Mouse (Mus musculus) lung, embryonic 14.5 days (tissue): ENCODE results near the gene Slc9a6. TPM values are rescaled to one million over a fixed set of nuclear protein-coding genes. Genes with fewer than 3 reads are reported as not detected.

Experiments
- ATAC-seq: fragments of 200-750 bp; cut with Nextera tagmentation; 2 replicates; pipeline ENCODE4 v1.8.0; 2017; ENCODE audit warnings: mild to moderate bottlenecking, moderate TSS enrichment, moderate library complexity; ENCODE audit not compliant: insufficient read depth
- DNase-seq: peaks from one replicate; pipeline ENCODE4 v3.0.0-alpha.2; 2015
- H3K27ac ChIP-seq: fragments of 300-500 bp; sonication (generic); 2 replicates; pipeline ENCODE4 v1.5.1; 2014; ENCODE audit warnings: low read depth, mild to moderate bottlenecking, moderate library complexity
- H3K27me3 ChIP-seq: fragments of 300-500 bp; sonication (generic); 2 replicates; pipeline ENCODE4 v1.6.1; 2014; ENCODE audit warnings: low read length, control low read depth; ENCODE audit not compliant: insufficient read depth
- H3K36me3 ChIP-seq: fragments of 300-500 bp; sonication (generic); 2 replicates; pipeline ENCODE4 v1.6.1; 2014; ENCODE audit warnings: control low read depth; ENCODE audit not compliant: insufficient read depth
- H3K4me1 ChIP-seq: fragments of 300-500 bp; sonication (generic); 2 replicates; pipeline ENCODE4 v1.6.1; 2014; ENCODE audit warnings: antibody characterized with exemption, control low read depth; ENCODE audit not compliant: insufficient read depth
- H3K4me2 ChIP-seq: fragments of 300-500 bp; sonication (generic); 2 replicates; pipeline ENCODE4 v1.6.1; 2014; ENCODE audit warnings: mild to moderate bottlenecking
- H3K4me3 ChIP-seq: fragments of 300-500 bp; sonication (generic); 2 replicates; pipeline ENCODE4 v1.5.1; 2014; ENCODE audit warnings: low read depth, low read length
- H3K9ac ChIP-seq: fragments of 300-500 bp; sonication (generic); 2 replicates; pipeline ENCODE4 v1.6.1; 2014
- H3K9me3 ChIP-seq: fragments of 300-500 bp; sonication (generic); 2 replicates; pipeline ENCODE4 v1.6.1; 2016; ENCODE audit warnings: low read depth, low read length, control low read depth
- CTCF ChIP-seq: IDR thresholded peaks from 2 replicates; pipeline ENCODE4 v1.5.1; 2016; ENCODE audit warnings: antibody characterized with exemption, low read depth
- WGBS: fragments of 180-500 bp; shearing (Covaris S2); extraction: QIAGEN DNeasy Blood & Tissue Kit; methylation state at CpG from one replicate; pipeline ENCODE4 v1.1.7; 2014; 5-methylcytosine and 5-hydroxymethylcytosine counted together
- polyA plus RNA-seq: library from polyadenylated mRNA; unstranded; fragments of >200 nt; fragmentation: Nextera tagmentation; extraction: Ambion mirVana; gene quantifications from 2 replicates; pipeline ENCODE4 v1.2.1, GENCODE M21; 2014

Gene Slc9a6
- polyA plus RNA-seq, 1 experiment from 2014 or later = 8.7 TPM

DNA sequence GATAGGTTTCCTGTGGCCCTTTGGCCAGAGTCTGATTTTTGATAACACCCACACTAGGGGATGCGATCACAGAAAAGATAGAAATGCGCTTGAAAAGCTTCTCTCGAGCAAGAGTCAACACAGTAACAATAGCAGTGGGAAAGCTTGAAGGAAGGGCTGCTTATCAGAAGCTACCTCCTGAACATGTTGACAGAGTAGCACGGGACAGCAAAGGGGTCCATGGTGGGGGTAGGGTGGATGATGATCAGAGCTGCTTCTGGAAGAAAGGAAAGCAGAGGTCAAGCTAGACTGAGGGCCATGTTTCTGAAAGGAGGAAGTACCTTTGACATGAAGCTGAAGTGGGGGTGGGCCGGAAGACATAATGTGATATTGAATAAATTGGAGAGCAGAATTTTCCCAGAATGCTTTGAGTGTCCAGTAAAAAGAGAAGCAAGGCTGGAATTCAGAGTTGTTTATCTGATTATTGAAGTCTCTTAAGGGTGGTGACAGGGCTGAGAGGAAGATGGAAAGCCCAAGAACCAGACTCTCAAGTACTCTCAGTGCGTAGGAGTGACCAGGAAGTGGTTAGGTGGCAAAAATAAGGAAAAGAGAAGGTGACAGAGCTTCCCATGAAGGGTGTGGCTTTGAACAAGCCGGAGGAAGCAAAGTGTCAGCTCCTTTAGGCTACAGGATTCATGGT is 2.4 kb upstream of the Slc9a6 start:
- no peak overlapping the region for H3K9ac ChIP-seq
- H3K9me3 ChIP-seq = no peaks in the 10 kb centered on the region
- DNase-seq (no peak), ATAC-seq (no peak)
- no peak overlapping the region for H3K4me3 ChIP-seq
- H3K36me3 ChIP-seq = no peaks in the 10 kb centered on the region
- 50% methylated on average over 7 of the region's 7 CpGs for WGBS
- H3K4me2 ChIP-seq = no peak overlapping the region
- TF ChIP-seq CTCF = no peak
- H3K27ac ChIP-seq = no peak overlapping the region
- H3K4me1 ChIP-seq = no peaks in the 10 kb centered on the region
- no peaks in the 10 kb centered on the region for H3K27me3 ChIP-seq

DNA sequence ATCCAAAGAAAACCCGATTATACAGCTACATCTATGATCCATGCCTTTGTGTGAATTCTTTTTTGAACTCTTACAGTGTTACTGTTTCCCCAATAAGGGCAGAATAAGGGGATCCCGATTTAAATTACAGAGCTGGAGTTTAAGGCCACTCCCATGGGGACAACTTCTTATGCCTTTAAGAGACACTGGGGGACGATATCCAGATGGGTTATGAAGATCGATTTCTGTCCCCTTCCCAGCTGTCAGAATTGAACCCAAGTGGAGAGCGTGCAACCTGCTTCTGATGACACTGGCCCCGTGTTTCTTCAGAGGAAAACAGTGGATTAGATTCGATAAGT is 303 bp upstream of the Slc9a6 start:
- DNase-seq (no peak), ATAC-seq (no peak)
- peak overlapping the region; percentile 65 for H3K4me2 ChIP-seq
- peak overlapping the region; percentile 56 for H3K4me3 ChIP-seq
- H3K27ac ChIP-seq = no peak overlapping the region
- no peak for TF ChIP-seq CTCF
- no peaks in the 10 kb centered on the region for H3K9me3 ChIP-seq
- no peaks in the 10 kb centered on the region for H3K36me3 ChIP-seq
- 17% methylated on average over 7 of the region's 7 CpGs for WGBS
- no peaks in the 10 kb centered on the region for H3K27me3 ChIP-seq
- H3K4me1 ChIP-seq = no peaks in the 10 kb centered on the region
- peak overlapping the region; percentile 62 for H3K9ac ChIP-seq

GRCm38 (mm10) chrX:56610318-56610694 is 749 bp downstream of the Slc9a6 start:
- no peak for ATAC-seq
- peak overlapping the region; percentile 65 for H3K4me2 ChIP-seq
- no peak for DNase-seq
- H3K27me3 ChIP-seq = no peaks in the 10 kb centered on the region
- no peak overlapping the region for H3K27ac ChIP-seq
- TF ChIP-seq CTCF = no peak
- H3K4me3 ChIP-seq = peak overlapping the region; percentile 56
- no peaks in the 10 kb centered on the region for H3K9me3 ChIP-seq
- H3K4me1 ChIP-seq = no peaks in the 10 kb centered on the region
- 9% methylated on average over 13 of the region's 13 CpGs for WGBS
- peak overlapping the region; percentile 62 for H3K9ac ChIP-seq
- no peaks in the 10 kb centered on the region for H3K36me3 ChIP-seq

DNA sequence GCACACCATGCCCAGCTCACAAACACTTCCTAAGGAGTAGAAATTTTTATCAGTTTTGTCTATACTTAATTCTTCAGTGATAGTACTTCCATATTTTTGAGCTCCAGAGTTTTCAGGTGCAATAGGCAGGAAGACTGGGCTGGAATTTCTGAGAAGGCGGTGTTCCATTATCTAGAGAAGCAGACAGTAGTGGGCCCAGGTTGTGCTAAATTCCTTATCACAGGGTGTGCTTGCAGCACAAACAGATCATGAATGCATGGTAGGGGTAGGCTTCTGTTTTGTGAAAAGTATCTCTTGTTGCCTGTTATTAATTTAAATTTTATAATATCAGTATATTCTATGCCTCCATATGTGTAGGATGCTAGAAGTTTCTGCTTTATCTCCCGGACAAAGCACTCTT is 5.7 kb downstream of the Slc9a6 start:
- ATAC-seq (no peak), DNase-seq (no peak)
- WGBS = 89% methylated on average over 2 of the region's 2 CpGs
- Histone ChIP-seq H3K4me2 (no peak overlapping the region), H3K9me3 (no peaks in the 10 kb centered on the region), H3K9ac (no peak overlapping the region), H3K4me1 (no peaks in the 10 kb centered on the region), H3K27ac (no peak overlapping the region), H3K27me3 (no peaks in the 10 kb centered on the region), H3K36me3 (no peaks in the 10 kb centered on the region), H3K4me3 (no peak overlapping the region)
- no peak for TF ChIP-seq CTCF

GRCm38 (mm10) chrX:56636185-56636584 is 26.6 kb downstream of the Slc9a6 start:
- ATAC-seq (no peak), DNase-seq (no peak)
- Histone ChIP-seq H3K4me3 (no peak overlapping the region), H3K4me2 (no peak overlapping the region), H3K9ac (no peak overlapping the region), H3K27ac (no peak overlapping the region), H3K36me3 (no peaks in the 10 kb centered on the region), H3K4me1 (no peaks in the 10 kb centered on the region), H3K9me3 (no peaks in the 10 kb centered on the region), H3K27me3 (no peaks in the 10 kb centered on the region)
- 74% methylated on average over 5 of the region's 5 CpGs for WGBS
- TF ChIP-seq CTCF = no peak

GRCm38 (mm10) chrX:56640066-56640465 is 30.5 kb downstream of the Slc9a6 start:
- no peak overlapping the region for H3K27ac ChIP-seq
- DNase-seq = no peak
- no peaks in the 10 kb centered on the region for H3K36me3 ChIP-seq
- no peak for ATAC-seq
- H3K4me3 ChIP-seq = no peak overlapping the region
- no peaks in the 10 kb centered on the region for H3K27me3 ChIP-seq
- no peak for TF ChIP-seq CTCF
- H3K9me3 ChIP-seq = no peaks in the 10 kb centered on the region
- 12% methylated on average over 1 of the region's 1 CpGs for WGBS
- no peak overlapping the region for H3K9ac ChIP-seq
- no peak overlapping the region for H3K4me2 ChIP-seq
- H3K4me1 ChIP-seq = no peaks in the 10 kb centered on the region

DNA sequence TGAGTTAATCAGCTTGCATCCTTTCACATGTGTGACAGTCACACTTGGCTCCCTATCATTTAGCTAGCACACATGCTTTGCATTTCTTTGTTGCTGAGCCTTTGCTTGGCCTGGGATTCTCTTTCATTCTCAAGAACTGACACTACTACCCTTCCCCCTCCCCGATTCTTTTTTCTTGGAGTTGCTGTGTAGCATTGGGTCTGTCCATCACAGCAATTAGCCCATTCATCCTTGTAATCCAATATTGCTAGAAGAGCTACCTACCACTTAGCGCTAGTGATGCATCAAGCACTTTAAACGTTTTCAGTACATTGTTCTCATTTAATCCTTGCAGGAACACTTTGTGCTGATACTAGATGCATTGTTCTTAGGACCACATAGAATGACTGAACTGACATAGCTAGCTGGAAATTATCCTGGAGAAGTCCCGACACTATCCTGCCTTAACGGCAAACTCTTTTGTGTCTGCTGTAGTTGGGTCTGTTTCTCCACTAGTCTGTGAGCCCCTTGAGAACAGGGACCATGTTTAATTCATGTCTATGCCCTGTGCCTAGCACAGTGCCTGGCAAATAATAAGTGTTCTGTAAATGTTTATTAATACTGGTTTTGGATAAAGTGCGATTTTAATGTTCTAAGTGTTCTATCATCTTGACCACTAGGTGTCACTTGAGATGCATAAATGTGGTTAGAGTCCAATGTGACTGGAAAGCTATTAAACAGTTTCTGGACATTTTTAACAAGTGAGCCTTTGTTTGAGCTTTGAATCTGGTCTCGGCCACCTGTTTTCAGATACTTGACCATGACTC is 40.2 kb downstream of the Slc9a6 start:
- 60% methylated on average over 7 of the region's 7 CpGs for WGBS
- H3K4me1 ChIP-seq = no peaks in the 10 kb centered on the region
- H3K9ac ChIP-seq = no peak overlapping the region
- ATAC-seq (no peak), DNase-seq (peak; percentile 77)
- TF ChIP-seq CTCF = peak; percentile 58
- H3K27me3 ChIP-seq = no peaks in the 10 kb centered on the region
- no peak overlapping the region for H3K4me3 ChIP-seq
- H3K36me3 ChIP-seq = no peaks in the 10 kb centered on the region
- H3K9me3 ChIP-seq = no peaks in the 10 kb centered on the region
- no peak overlapping the region for H3K4me2 ChIP-seq
- no peak overlapping the region for H3K27ac ChIP-seq
